In the genomic region with DNA sequence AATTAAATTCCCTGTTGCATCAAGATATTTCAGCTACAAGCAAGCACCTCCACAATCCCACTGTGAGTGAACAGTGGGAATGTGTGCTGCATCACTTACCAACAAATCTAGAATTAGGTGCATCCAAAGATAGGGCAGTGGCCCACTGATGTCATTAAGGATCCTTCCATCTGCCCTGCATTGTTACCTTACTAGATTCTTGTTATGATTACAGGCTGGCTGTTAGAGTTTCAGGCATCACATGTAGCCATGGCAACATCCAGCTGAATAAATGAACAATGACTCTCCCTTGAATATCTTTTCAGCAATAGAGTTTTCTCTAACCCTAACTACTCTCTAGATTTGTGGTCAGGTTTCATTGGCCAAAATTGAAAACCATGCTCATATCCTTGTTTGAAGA, we compare ENCODE assay signal across 12 mouse cellular contexts.
DNase-seq lines count a peak whose midpoint lies in the region; ATAC-seq and TF ChIP-seq lines count a peak whose summit lies in the region.
"Had no signal": no experiment of that assay in that cellular context is flagged by ENCODE, and none has a peak within 500 bp of the region (broad histone marks: within the 10 kb centered on the region; RNA-seq: fewer than 3 reads in every experiment).

No protein-coding gene starts in this region.

- H3K9ac ChIP-seq in forebrain, embryonic 16.5 days (replicated peaks; ENCODE audit: low read depth, low read length): no peak overlapping the region
- H3K9ac ChIP-seq in midbrain, embryonic 12.5 days (replicated peaks): no peak overlapping the region
- H3K9ac ChIP-seq: heart, embryonic 12.5 days; liver, embryonic 15.5 days had no signal

- ATAC-seq in forebrain, embryonic 16.5 days: peak; percentile 69
- peak; percentile 36 for ATAC-seq in midbrain, embryonic 12.5 days (ENCODE audit: low FRiP score, low read depth)

- no peaks in the 10 kb centered on the region for H3K9me3 ChIP-seq in forebrain, embryonic 16.5 days (ENCODE audit: control insufficient read depth, low read length)
- no peaks in the 10 kb centered on the region for H3K9me3 ChIP-seq in midbrain, embryonic 12.5 days
- H3K9me3 ChIP-seq: heart, embryonic 12.5 days; limb, embryonic 10.5 days; liver, embryonic 15.5 days had no signal

- no peak overlapping the region for H3K4me2 ChIP-seq in forebrain, embryonic 16.5 days (ENCODE audit: low read length)
- no peak overlapping the region for H3K4me2 ChIP-seq in midbrain, embryonic 12.5 days (replicated peaks)
- H3K4me2 ChIP-seq: heart, embryonic 12.5 days; liver, embryonic 15.5 days had no signal

- TF ChIP-seq CTCF in layer of hippocampus, adult 2 months (conservative IDR thresholded peaks at IDR 0.05): no peak

- H3K27ac ChIP-seq in layer of hippocampus, adult 2 months: 0 out of 2 replicates have a peak overlapping the region, but pooled peaks have one; percentile 5
- H3K27ac ChIP-seq in forebrain, embryonic 16.5 days (ENCODE audit: low read length): no peak overlapping the region
- no peak overlapping the region for H3K27ac ChIP-seq in midbrain, embryonic 12.5 days (replicated peaks)
- H3K27ac ChIP-seq: limb, embryonic 10.5 days; liver, embryonic 15.5 days; macrophage had no signal

- no peak overlapping the region for H3K4me3 ChIP-seq in layer of hippocampus, adult 2 months
- H3K4me3 ChIP-seq in forebrain, embryonic 16.5 days (replicated peaks; ENCODE audit: low read length): no peak overlapping the region
- no peak overlapping the region for H3K4me3 ChIP-seq in midbrain, embryonic 12.5 days
- H3K4me3 ChIP-seq: heart, embryonic 12.5 days; limb, embryonic 10.5 days; liver, embryonic 15.5 days had no signal

- DNase-seq in layer of hippocampus, adult 2 months (ENCODE audit: low spot score in 2 of 2): no peak
- no peak for DNase-seq in layer of hippocampus, adult 11-12 months (ENCODE audit: low spot score)
- DNase-seq in retina, postnatal 1 day: peak; percentile 35
- DNase-seq in cerebellum, adult 8-10 months: no peak
- no peak for DNase-seq in kidney, postnatal 25 days
- DNase-seq: thymus, adult 2 months had no signal

- no peaks in the 10 kb centered on the region for H3K27me3 ChIP-seq in forebrain, embryonic 16.5 days (replicated peaks; ENCODE audit: control insufficient read depth, insufficient read depth, low read length)
- no peaks in the 10 kb centered on the region for H3K27me3 ChIP-seq in midbrain, embryonic 12.5 days
- H3K27me3 ChIP-seq: heart, embryonic 12.5 days; liver, embryonic 15.5 days had no signal

- H3K36me3 ChIP-seq in forebrain, embryonic 16.5 days (ENCODE audit: control insufficient read depth, insufficient read depth): no peaks in the 10 kb centered on the region
- no peaks in the 10 kb centered on the region for H3K36me3 ChIP-seq in midbrain, embryonic 12.5 days
- H3K36me3 ChIP-seq: heart, embryonic 12.5 days; limb, embryonic 10.5 days; liver, embryonic 15.5 days had no signal

- H3K4me1 ChIP-seq in forebrain, embryonic 16.5 days (replicated peaks; ENCODE audit: control insufficient read depth, insufficient read depth, low read length): peaks cover 7% of the 10 kb centered on the region
- peaks cover 4% of the 10 kb centered on the region; the same call in 1 of the 2 replicates for H3K4me1 ChIP-seq in midbrain, embryonic 12.5 days
- H3K4me1 ChIP-seq: limb, embryonic 10.5 days; liver, embryonic 15.5 days had no signal
